13 mouse cellular contexts compared by ENCODE assay signal in the genomic region with DNA sequence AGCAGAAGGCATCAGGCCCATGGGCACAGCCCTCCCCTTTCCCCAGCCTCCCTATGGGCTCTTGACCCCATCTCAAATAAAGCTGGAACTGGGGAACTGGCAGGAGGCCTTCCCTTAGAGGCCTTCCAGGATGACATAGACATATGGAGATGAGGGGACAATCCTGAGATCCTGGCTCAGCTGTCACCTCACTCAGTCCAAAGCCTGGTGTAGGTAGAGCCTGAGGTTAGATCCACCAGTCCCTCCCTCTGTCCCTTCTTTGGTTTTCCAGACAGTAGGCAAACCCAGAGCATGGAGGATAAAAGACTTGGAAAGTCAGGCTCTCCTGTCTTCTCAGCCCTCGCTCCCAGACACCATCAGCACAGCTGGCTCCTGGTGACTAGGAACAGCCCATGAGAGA. TPM values are rescaled to one million over a fixed set of nuclear protein-coding genes. Genes with fewer than 3 reads are reported as not detected.
DNase-seq lines count a peak whose midpoint lies in the region; ATAC-seq lines count a peak whose summit lies in the region.
"Had no signal": no experiment of that assay in that cellular context is flagged by ENCODE, and none has a peak within 500 bp of the region (broad histone marks: within the 10 kb centered on the region; RNA-seq: fewer than 3 reads in every experiment).

No protein-coding gene starts in this region.

- peak; percentile 43 to 45 for DNase-seq in cerebellum, postnatal 25 days
- peak; percentile 49 for DNase-seq in midbrain, embryonic 11.5 days (ENCODE audit: low spot score, missing footprints)
- DNase-seq in embryo, embryonic 9.5 days (ENCODE audit: extremely low spot score) = no peak
- DNase-seq: heart, postnatal 36 days; kidney, adult 8-10 months; layer of hippocampus, adult 9-11 months; left cerebral cortex, postnatal 4 days; liver, embryonic 13.5 days; lung, postnatal 10 days had no signal

- H3K36me3 ChIP-seq in forebrain, embryonic 15.5 days = peaks cover 18% of the 10 kb centered on the region
- H3K36me3 ChIP-seq in midbrain, embryonic 11.5 days (ENCODE audit: control insufficient read depth, insufficient read depth, low read length) = no peaks in the 10 kb centered on the region
- peaks cover 24% of the 10 kb centered on the region; the same call in 1 of the 2 replicates for H3K36me3 ChIP-seq in neural tube, embryonic 15.5 days
- no peaks in the 10 kb centered on the region for H3K36me3 ChIP-seq in heart, embryonic 12.5 days
- H3K36me3 ChIP-seq: liver, embryonic 13.5 days had no signal

- no peak for ATAC-seq in cerebellum, adult (ENCODE audit: insufficient number of reproducible peaks, low FRiP score, low TSS enrichment)
- ATAC-seq in forebrain, embryonic 15.5 days (replicated peaks) = no peak
- ATAC-seq in midbrain, embryonic 11.5 days (ENCODE audit: low FRiP score) = no peak
- no peak for ATAC-seq in neural tube, embryonic 15.5 days (ENCODE audit: low FRiP score)
- no peak for ATAC-seq in heart, embryonic 12.5 days (ENCODE audit: insufficient number of reproducible peaks, low FRiP score)

- no peak overlapping the region for H3K4me2 ChIP-seq in forebrain, embryonic 15.5 days (replicated peaks)
- no peak overlapping the region for H3K4me2 ChIP-seq in midbrain, embryonic 11.5 days
- H3K4me2 ChIP-seq in neural tube, embryonic 15.5 days = peak overlapping the region; percentile 46
- no peak overlapping the region for H3K4me2 ChIP-seq in heart, embryonic 12.5 days
- H3K4me2 ChIP-seq: liver, embryonic 13.5 days had no signal

- H3K9ac ChIP-seq in forebrain, embryonic 15.5 days (replicated peaks) = peak overlapping the region; percentile 5; the same call in 1 of the 2 replicates
- no peak overlapping the region for H3K9ac ChIP-seq in midbrain, embryonic 11.5 days (ENCODE audit: low read length)
- H3K9ac ChIP-seq in neural tube, embryonic 15.5 days (replicated peaks) = no peak overlapping the region
- H3K9ac ChIP-seq in heart, embryonic 12.5 days = no peak overlapping the region; the same call in 1 of the 2 replicates
- H3K9ac ChIP-seq: liver, embryonic 13.5 days had no signal

- H3K4me3 ChIP-seq in forebrain, embryonic 15.5 days = no peak overlapping the region
- H3K4me3 ChIP-seq in midbrain, embryonic 11.5 days (ENCODE audit: low read depth, low read length) = no peak overlapping the region
- no peak overlapping the region for H3K4me3 ChIP-seq in neural tube, embryonic 15.5 days (replicated peaks)
- no peak overlapping the region for H3K4me3 ChIP-seq in heart, embryonic 12.5 days
- H3K4me3 ChIP-seq: liver, embryonic 13.5 days had no signal

- H3K27me3 ChIP-seq in forebrain, embryonic 15.5 days = 0 out of 2 replicates have a peak, but pooled peaks cover 4% of the 10 kb centered on the region
- peaks cover 6% of the 10 kb centered on the region; the same call in 1 of the 2 replicates for H3K27me3 ChIP-seq in midbrain, embryonic 11.5 days (ENCODE audit: control insufficient read depth, insufficient read depth, low read length)
- peaks cover 9% of the 10 kb centered on the region for H3K27me3 ChIP-seq in neural tube, embryonic 15.5 days (replicated peaks)
- H3K27me3 ChIP-seq in heart, embryonic 12.5 days (replicated peaks) = peaks cover 26% of the 10 kb centered on the region

- peaks cover 42% of the 10 kb centered on the region for H3K4me1 ChIP-seq in forebrain, embryonic 15.5 days
- peaks cover 27% of the 10 kb centered on the region for H3K4me1 ChIP-seq in midbrain, embryonic 11.5 days (ENCODE audit: control insufficient read depth, insufficient read depth, low read length)
- peaks cover 47% of the 10 kb centered on the region for H3K4me1 ChIP-seq in neural tube, embryonic 15.5 days
- H3K4me1 ChIP-seq in heart, embryonic 12.5 days (replicated peaks) = peaks cover 56% of the 10 kb centered on the region

- peak overlapping the region; percentile 67 for H3K27ac ChIP-seq in forebrain, embryonic 15.5 days (replicated peaks)
- H3K27ac ChIP-seq in midbrain, embryonic 11.5 days (ENCODE audit: low read depth, low read length) = no peak overlapping the region
- peak overlapping the region; percentile 68 for H3K27ac ChIP-seq in neural tube, embryonic 15.5 days (replicated peaks)
- no peak overlapping the region for H3K27ac ChIP-seq in heart, embryonic 12.5 days (ENCODE audit: poor library complexity, severe bottlenecking)
- H3K27ac ChIP-seq: liver, embryonic 13.5 days had no signal

- no peaks in the 10 kb centered on the region for H3K9me3 ChIP-seq in forebrain, embryonic 15.5 days
- no peaks in the 10 kb centered on the region for H3K9me3 ChIP-seq in midbrain, embryonic 11.5 days (ENCODE audit: control insufficient read depth, low read length)
- no peaks in the 10 kb centered on the region for H3K9me3 ChIP-seq in neural tube, embryonic 15.5 days (replicated peaks)
- no peaks in the 10 kb centered on the region for H3K9me3 ChIP-seq in heart, embryonic 12.5 days (replicated peaks)
- H3K9me3 ChIP-seq: liver, embryonic 13.5 days had no signal

- WGBS in forebrain, embryonic 15.5 days = 3% methylated on average over 1 of the region's 1 CpGs
- 30% methylated on average over 1 of the region's 1 CpGs for WGBS in midbrain, embryonic 11.5 days
- 14% methylated on average over 1 of the region's 1 CpGs for WGBS in neural tube, embryonic 15.5 days
- WGBS in heart, embryonic 12.5 days = 52% methylated on average over 1 of the region's 1 CpGs

RNA-seq across cellular contexts. Expression of a gene that starts 4.7 kb away (rescaled TPM):
- 23.3 and 23.6 TPM in 2 replicates for polyA plus RNA-seq in forebrain, embryonic 15.5 days (2015; fragmentation: Nextera tagmentation; extraction: Ambion mirVana)
- polyA plus RNA-seq in midbrain, embryonic 11.5 days (2014; fragmentation: Nextera tagmentation; extraction: Ambion mirVana) = 5.4 and 6.5 TPM in 2 replicates
- polyA plus RNA-seq in neural tube, embryonic 15.5 days (2015; fragmentation: Nextera tagmentation; extraction: Ambion mirVana) = 18.1 and 22.2 TPM in 2 replicates
- polyA plus RNA-seq in heart, embryonic 12.5 days (2016; fragmentation: Nextera tagmentation; extraction: Ambion mirVana) = 0.47 and 0.64 TPM in 2 replicates

RNA-seq across cellular contexts. Expression of a gene that starts 9.2 kb away (rescaled TPM):
- 2.9 and 3.3 TPM in 2 replicates for polyA plus RNA-seq in forebrain, embryonic 15.5 days (2015; fragmentation: Nextera tagmentation; extraction: Ambion mirVana)
- polyA plus RNA-seq in midbrain, embryonic 11.5 days (2014; fragmentation: Nextera tagmentation; extraction: Ambion mirVana) = 1.3 and 1.7 TPM in 2 replicates
- polyA plus RNA-seq in neural tube, embryonic 15.5 days (2015; fragmentation: Nextera tagmentation; extraction: Ambion mirVana) = 7.4 and 11.5 TPM in 2 replicates
- 10.6 and 11.8 TPM in 2 replicates for polyA plus RNA-seq in heart, embryonic 12.5 days (2016; fragmentation: Nextera tagmentation; extraction: Ambion mirVana)

RNA-seq across cellular contexts. Expression of a gene that starts 22.2 kb away (rescaled TPM):
- 0.54 TPM in 1 of 2 replicates, not detected in the other for polyA plus RNA-seq in forebrain, embryonic 15.5 days (2015; fragmentation: Nextera tagmentation; extraction: Ambion mirVana)
- polyA plus RNA-seq in midbrain, embryonic 11.5 days (2014; fragmentation: Nextera tagmentation; extraction: Ambion mirVana) = 0.44 and 0.48 TPM in 2 replicates
- 1.4 and 2.8 TPM in 2 replicates for polyA plus RNA-seq in neural tube, embryonic 15.5 days (2015; fragmentation: Nextera tagmentation; extraction: Ambion mirVana)
- polyA plus RNA-seq in heart, embryonic 12.5 days (2016; fragmentation: Nextera tagmentation; extraction: Ambion mirVana) = 2.0 and 2.4 TPM in 2 replicates

RNA-seq across cellular contexts. Expression of a gene that starts 34.7 kb away (rescaled TPM):
- 0.42 and 0.46 TPM in 2 replicates for polyA plus RNA-seq in forebrain, embryonic 15.5 days (2015; fragmentation: Nextera tagmentation; extraction: Ambion mirVana)
- 0.38 and 0.63 TPM in 2 replicates for polyA plus RNA-seq in midbrain, embryonic 11.5 days (2014; fragmentation: Nextera tagmentation; extraction: Ambion mirVana)
- polyA plus RNA-seq in neural tube, embryonic 15.5 days (2015; fragmentation: Nextera tagmentation; extraction: Ambion mirVana) = 0.56 and 1.3 TPM in 2 replicates
- 3.4 and 3.7 TPM in 2 replicates for polyA plus RNA-seq in heart, embryonic 12.5 days (2016; fragmentation: Nextera tagmentation; extraction: Ambion mirVana)

RNA-seq across cellular contexts. Expression of a gene that starts 56.1 kb away (rescaled TPM):
- 54.3 and 56.2 TPM in 2 replicates for polyA plus RNA-seq in forebrain, embryonic 15.5 days (2015; fragmentation: Nextera tagmentation; extraction: Ambion mirVana)
- 39.5 and 42.8 TPM in 2 replicates for polyA plus RNA-seq in midbrain, embryonic 11.5 days (2014; fragmentation: Nextera tagmentation; extraction: Ambion mirVana)
- polyA plus RNA-seq in neural tube, embryonic 15.5 days (2015; fragmentation: Nextera tagmentation; extraction: Ambion mirVana) = 73.4 and 76.9 TPM in 2 replicates
- 60.7 and 61.4 TPM in 2 replicates for polyA plus RNA-seq in heart, embryonic 12.5 days (2016; fragmentation: Nextera tagmentation; extraction: Ambion mirVana)

Comparison
In these comparisons a context has a peak if more than half of its experiments do, and no peak if none do; other contexts are left out.
1. H3K27ac ChIP-seq: peak in forebrain, embryonic 15.5 days (single experiment) and neural tube, embryonic 15.5 days (single experiment); none in midbrain, embryonic 11.5 days (single experiment) and heart, embryonic 12.5 days (single experiment).